Mouse (Mus musculus) embryonic fibroblast, embryonic 13.5 days (primary cell): ENCODE results near the gene Invs.

Experiments
- CTCF ChIP-seq: IDR thresholded peaks from 2 replicates; pipeline ENCODE4 v1.5.1; 2011; ENCODE audit warnings: mild to moderate bottlenecking, control low read depth, low read length, moderate library complexity, borderline replicate concordance; ENCODE audit not compliant: insufficient read depth
- POLR2A ChIP-seq: IDR thresholded peaks from 2 replicates; pipeline ENCODE4 v1.6.1; 2011; ENCODE audit warnings: low read depth, mild to moderate bottlenecking, control low read depth, low read length, moderate library complexity

GRCm38 (mm10) chr4:48243737-48244136 lies 35.8 kb upstream of the Invs start:
- TF ChIP-seq CTCF: no peak
- no peak for TF ChIP-seq POLR2A
